Mouse (Mus musculus): ENCODE data around the gene Ndufaf7.
A peak's percentile ranks its signal among the peaks of the same experiment; 100 is the strongest.

Gene Ndufaf7

GRCm38 (mm10) chr17:78966092-78966883 lies 29.4 kb downstream of the Ndufaf7 start:
- DNase-seq (ENCODE audit: low read depth), result peak; percentile 13

DNA sequence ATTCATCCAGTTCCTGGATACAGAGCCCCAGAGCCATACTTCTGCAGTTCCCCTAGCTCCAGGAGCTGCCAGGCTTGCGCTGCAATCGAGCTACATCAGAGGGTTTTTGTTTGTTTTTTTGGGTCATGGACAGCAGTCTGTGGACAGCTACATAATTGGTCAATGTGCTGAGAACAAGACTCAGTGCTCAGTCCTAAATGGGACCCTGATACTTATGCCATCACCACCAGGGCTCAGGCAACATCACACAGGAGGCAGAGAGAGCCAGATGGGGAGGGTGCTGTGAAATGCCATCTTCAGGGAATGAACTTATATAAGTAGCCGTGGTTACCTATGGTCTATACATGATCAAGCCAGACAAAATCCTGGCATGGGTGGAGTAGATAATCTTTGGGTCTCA lies 31.6 kb downstream of the Ndufaf7 start:
- DNase-seq (ENCODE audit: low read depth), result no peak

DNA sequence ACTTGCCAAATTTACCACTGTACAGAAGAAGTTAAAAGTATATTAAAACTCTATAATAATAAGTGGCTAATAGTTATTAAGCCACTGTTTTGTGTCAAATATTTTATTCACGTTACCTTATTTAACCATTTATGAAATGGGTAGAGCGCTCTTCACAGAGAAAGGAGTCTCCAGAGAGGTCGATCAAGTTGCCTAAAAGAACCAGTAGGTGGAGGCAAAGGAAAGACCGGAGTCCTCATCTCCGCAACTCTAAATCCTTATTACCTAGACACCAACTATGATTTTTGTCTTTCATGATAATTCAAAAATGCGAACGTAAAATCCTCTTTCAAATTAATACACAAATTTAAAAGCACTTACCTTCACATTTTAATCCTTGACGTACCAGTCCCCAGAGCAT lies 46.2 kb downstream of the Ndufaf7 start:
- peak; percentile 12 for DNase-seq (ENCODE audit: low read depth)

DNA sequence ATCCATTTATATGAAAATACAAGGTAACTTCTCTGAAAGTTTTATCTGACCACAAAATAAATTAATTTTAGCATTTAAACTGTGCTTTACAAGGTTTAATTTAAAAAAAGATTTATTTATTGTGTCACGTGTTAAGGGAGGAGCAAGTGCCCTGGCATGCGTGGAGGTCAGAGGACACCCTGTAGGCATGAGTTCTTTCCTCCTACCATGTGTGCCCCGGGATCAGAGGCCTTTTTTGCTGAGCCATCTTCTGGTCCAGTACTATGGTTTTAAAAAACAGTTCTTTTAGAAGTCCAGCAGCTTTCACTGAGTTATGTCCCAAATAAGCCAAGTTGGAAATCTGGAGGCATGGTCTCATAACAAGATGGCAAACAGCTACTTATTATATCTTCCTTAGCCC lies 46.8 kb downstream of the Ndufaf7 start:
- DNase-seq (ENCODE audit: low read depth), result no peak

DNA sequence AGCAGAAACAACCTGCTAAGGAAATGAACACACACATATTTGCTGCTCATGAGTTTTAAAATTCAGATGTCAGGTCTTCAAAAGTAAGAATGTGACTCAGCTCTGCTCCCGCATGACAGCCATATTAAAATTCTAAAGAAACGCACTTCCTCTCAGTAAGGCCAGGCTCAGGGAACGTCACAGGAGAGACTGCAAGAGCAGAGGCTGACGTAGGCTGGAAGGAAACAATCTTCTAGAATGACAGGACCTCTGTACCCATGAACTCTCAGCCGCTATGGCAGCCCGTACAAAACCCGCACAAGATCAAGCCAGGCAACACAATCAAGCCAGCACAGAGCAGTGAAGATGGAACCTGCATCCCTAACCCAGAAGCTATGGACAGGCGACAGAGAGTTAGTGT lies 52.1 kb downstream of the Ndufaf7 start:
- peak; percentile 66 for DNase-seq (ENCODE audit: low read depth)

GRCm38 (mm10) chr17:78991549-78991948 lies 54.6 kb downstream of the Ndufaf7 start:
- DNase-seq (ENCODE audit: low read depth), result no peak

DNA sequence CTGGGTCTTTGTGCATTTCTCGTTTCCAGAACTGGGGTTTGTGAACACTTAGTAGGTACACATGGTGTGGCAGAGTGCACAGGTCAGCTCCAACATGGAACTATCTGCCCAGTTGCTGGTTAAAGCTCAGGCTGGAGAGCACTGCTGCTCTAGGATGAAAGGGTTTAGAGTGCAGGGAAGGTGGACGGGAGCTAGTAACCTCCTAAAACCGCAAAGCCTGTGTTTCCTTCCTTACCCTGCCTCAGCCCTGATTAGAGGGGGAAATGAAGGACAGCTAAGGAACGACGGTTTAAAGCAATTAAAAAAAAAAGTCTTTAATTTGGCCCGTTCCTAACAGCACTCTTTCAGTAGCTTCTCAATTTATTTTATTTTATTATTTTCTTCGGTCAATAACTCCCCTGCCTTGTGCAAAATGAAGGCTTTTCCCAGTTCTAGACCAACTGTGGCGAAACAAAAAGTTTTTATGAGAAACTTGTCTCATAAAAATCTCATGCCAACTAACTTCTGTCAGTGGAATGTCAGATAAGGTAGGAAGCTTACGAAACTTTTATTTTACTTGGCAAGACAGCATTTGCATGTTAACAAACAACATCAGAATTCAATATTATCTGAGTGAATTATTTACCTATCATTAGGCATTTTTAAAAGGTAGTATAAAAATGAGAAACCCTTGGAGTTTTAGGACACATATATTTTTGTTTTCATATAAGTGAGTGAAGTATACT lies 55.5 kb downstream of the Ndufaf7 start:
- DNase-seq (ENCODE audit: low read depth), result peak; percentile 19

GRCm38 (mm10) chr17:78993670-78994069 lies 56.7 kb downstream of the Ndufaf7 start:
- no peak for DNase-seq (ENCODE audit: low read depth)

- no peak for DNase-seq (ENCODE audit: low read depth)
Observed at GRCm38 (mm10) chr17:78994382-78994781, 57.4 kb downstream of the Ndufaf7 start.

DNA sequence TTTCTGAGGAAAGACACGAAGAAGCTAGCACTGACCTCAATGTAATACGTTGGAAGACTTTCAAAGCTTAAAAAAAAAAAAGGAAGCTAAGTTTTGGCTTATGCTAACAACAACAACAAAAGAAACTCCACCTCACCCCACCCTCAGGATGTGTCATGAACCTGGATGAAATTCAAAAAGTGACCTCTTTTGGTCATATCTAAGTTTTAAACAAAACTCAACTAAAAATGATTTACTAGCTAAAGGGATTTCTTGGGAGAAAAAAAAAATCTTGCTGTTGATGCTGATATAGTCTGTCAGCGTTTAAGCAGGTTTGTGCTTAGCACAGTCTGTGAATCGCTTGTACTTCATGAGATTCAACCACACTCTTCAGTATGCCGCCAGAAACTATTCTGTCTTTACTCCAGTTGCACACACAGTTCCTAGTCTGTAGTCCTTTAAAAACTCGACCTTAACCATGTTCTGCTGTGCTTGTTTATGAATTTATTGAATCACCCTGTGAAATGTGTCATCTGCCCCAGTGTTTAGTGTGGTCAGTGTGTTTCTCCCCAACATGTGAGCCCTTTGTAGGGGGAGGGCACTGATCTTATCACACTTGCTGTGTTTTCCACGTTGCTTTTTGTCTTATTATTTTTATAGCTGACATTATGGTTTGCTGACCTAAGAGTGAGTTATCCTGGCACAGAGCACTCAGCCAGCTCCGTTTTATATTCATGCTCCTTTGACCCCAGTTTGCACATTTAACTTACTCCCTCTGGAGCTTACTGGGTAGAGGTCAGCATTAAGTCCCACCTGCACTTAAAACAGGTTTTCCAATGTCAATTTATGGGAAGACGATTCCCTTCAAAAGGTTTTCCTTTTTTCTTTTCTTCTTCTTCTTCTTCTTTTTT lies 58.2 kb downstream of the Ndufaf7 start:
- peak; percentile 69 for DNase-seq (ENCODE audit: low read depth)
